Mouse (Mus musculus): Measurements from ENCODE around the gene S100a14. TPM values are rescaled to one million over a fixed set of nuclear protein-coding genes. Genes with fewer than 3 reads are reported as not detected.

The S100a14 gene
- 1 to 10 TPM in 1 of 2 experiments, under 1 TPM in 1; 0.70 to 1.2 TPM for total RNA-seq (2023)

GRCm38 (mm10) chr3:90526580-90526979 lies at the start of gene S100a14:
TSS of gene S100a14 (plus strand) at chr3:90526856.

DNA sequence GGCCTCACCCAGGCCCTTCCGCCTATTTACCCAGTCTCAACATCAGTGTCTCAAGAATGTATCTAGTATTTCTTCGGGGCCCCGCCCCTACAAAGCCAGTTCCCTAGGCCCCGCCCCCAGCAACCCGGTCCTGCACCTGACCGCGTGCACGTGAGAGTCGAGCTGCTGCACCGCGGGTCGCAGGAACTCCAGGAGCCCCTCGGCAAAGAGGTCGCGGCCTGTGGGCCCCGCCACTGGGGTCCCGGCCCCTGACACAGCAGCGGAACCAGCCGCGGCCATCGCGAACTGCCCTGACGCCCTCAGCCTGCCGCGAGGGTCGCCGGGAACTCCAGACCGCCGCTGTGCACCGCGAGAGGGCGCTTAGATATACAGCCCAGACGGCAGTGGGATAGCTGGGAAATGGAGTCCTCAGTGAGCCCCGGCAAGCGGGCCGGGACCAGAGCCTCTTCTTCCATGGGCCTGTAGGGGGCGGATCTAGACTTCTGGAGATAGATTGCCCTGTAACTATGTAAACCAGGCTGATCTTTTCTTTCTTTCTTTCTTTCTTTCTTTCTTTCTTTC lies 35.9 kb upstream of the S100a14 start, which contains the start of gene Snapin:
TSS of gene Snapin (minus strand) at position 338 of the 561 bp plus-strand sequence.

GRCm38 (mm10) chr3:90508950-90509746 lies 17.5 kb upstream of the S100a14 start, which contains the start of gene Chtop:
TSS of gene Chtop (minus strand) at chr3:90509498.

GRCm38 (mm10) chr3:90513796-90514590 lies 12.7 kb upstream of the S100a14 start, which contains the start of the genes S100a1 and S100a13:
TSS of gene S100a1 (minus strand) at chr3:90514392.
TSS of gene S100a13 (plus strand) at chr3:90514435.

GRCm38 (mm10) chr3:90537141-90537904 lies 10.7 kb downstream of the S100a14 start, which contains the start of gene S100a16:
TSS of gene S100a16 (plus strand) at chr3:90537254.

DNA sequence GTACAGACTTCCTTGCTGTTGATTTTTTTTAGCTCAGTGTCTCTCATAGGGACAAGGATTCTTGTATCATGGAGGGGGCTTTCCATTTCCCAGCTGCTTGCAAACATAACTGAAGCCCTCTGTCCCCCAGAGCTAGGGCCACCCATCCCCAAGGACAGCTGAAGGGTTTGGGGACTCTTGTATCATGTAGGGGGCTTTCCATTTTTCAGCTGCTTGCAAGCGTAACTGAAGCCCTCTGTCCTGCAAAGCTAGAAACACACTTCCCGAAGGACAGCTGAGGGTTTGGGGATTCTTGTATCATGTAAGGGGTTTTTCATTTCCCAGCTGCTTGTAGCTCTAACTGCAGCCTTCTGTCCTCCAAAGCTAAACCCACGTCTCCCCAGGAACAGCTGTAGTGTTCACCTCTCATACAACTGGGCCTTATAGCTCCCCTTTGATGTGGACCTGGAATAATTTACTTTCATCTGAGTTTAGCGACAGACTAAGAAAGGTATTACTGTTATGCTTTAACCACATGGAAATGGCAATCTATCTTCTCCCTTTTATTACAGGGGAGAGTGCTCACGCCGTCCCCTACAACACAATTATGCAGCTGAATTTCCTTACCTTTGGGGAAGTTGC lies 33.5 kb downstream of the S100a14 start, which contains the start of gene S100a3:
TSS of gene S100a3 (plus strand) at position 571 of the 621 bp plus-strand sequence.

Other genes starting within 250 kb of the S100a14 start
- gene Gatad2b, start 233.7 kb upstream of the S100a14 start, total RNA-seq (2023): 100 to 1,000 TPM; 120 to 129 TPM
- 1 to 10 TPM; 1.4 to 3.3 TPM for gene Slc27a3, start 136.9 kb upstream of the S100a14 start, total RNA-seq (2023)
- gene Ints3, start 93.2 kb upstream of the S100a14 start, total RNA-seq (2023): 10 to 100 TPM; 60.8 to 63.6 TPM
- gene Npr1, start 61.0 kb upstream of the S100a14 start, total RNA-seq (2023): not detected
- gene Ilf2, start 50.7 kb upstream of the S100a14 start, total RNA-seq (2023): 10 to 100 TPM; 93.4 to 97.9 TPM
- gene Snapin, start 35.8 kb upstream of the S100a14 start, total RNA-seq (2023): 10 to 100 TPM; 63.2 to 64.4 TPM
- gene Chtop, start 17.4 kb upstream of the S100a14 start, total RNA-seq (2023): 100 to 1,000 TPM; 198 to 203 TPM
- gene S100a1, start 12.5 kb upstream of the S100a14 start, total RNA-seq (2023): not detected
- gene S100a13, start 12.4 kb upstream of the S100a14 start, total RNA-seq (2023): 10 to 100 TPM; 18.4 to 23.5 TPM
- not detected for gene S100a16, start 10.4 kb downstream of the S100a14 start, total RNA-seq (2023)
- gene S100a3, start 33.7 kb downstream of the S100a14 start, total RNA-seq (2023): not detected
- gene S100a2, start 63.4 kb downstream of the S100a14 start, total RNA-seq (2023): not detected
- not detected for gene Gm42674, start 75.0 kb downstream of the S100a14 start, total RNA-seq (2023)
- 10 to 100 TPM; 51.9 to 57.1 TPM for gene S100a4, start 76.9 kb downstream of the S100a14 start, total RNA-seq (2023)
- 1 to 10 TPM; 5.2 to 5.4 TPM for gene S100a5, start 81.7 kb downstream of the S100a14 start, total RNA-seq (2023)
- 100 to 1,000 TPM in 1 of 2 experiments, 10 to 100 TPM in 1; 78.7 to 101 TPM for gene S100a6, start 86.0 kb downstream of the S100a14 start, total RNA-seq (2023)
- gene S100a7a, start 127.2 kb downstream of the S100a14 start, total RNA-seq (2023): not detected
- 10 to 100 TPM in 1 of 2 experiments, 1 to 10 TPM in 1; 6.8 to 14.3 TPM for gene S100a8, start 142.1 kb downstream of the S100a14 start, total RNA-seq (2023)
- 10 to 100 TPM in 1 of 2 experiments, 1 to 10 TPM in 1; 9.6 to 10.5 TPM for gene S100a9, start 168.9 kb downstream of the S100a14 start, total RNA-seq (2023)
- not detected for gene Pglyrp4, start 200.1 kb downstream of the S100a14 start, total RNA-seq (2023)